In the genomic region with DNA sequence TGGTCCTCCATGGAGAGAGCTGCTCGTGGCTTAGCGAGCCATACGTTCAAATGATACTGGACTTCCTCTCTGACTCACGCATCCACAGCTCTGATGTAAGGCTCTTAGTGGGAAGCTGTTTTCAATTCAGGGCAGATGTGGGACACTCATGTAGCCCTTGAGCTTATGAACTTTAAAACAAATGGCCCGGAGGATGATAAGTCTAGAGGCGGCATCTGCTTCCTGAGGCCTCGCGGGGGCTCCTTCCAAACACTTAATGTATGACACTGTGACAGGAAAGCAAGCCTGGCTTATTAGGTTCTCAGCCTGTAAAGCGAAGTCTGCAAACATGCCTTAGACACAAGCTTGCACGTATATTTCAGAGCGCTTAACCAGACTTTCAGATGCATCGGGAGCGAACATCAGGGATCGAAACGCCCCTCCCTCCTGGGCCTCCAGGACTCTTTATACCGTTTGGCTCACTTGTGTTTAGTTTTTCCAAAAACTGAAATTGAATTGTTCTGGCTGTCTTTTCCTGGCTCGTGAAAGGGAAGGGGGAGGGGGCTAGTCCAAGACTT, we compare ENCODE assay signal across 9 mouse cellular contexts. TPM values are rescaled to one million over a fixed set of nuclear protein-coding genes. Genes with fewer than 3 reads are reported as not detected.
A peak's percentile ranks its signal among the peaks of the same experiment; 100 is the strongest.
DNase-seq lines count a peak whose midpoint lies in the region; ATAC-seq and TF ChIP-seq lines count a peak whose summit lies in the region.
"Had no signal": no experiment of that assay in that cellular context is flagged by ENCODE, and none has a peak within 500 bp of the region (broad histone marks: within the 10 kb centered on the region; RNA-seq: fewer than 3 reads in every experiment).

No protein-coding gene starts in this region.

- TF ChIP-seq POLR2A in embryonic fibroblast, embryonic 13.5 days (IDR thresholded peaks at IDR 0.05; ENCODE audit: low read depth, low read length) = peak; percentile 76

- DNase-seq in kidney, postnatal 0 days (ENCODE audit: low spot score) = peak; percentile 79
- no peak for DNase-seq in kidney, adult 8-10 months
- peak; percentile 49 for DNase-seq in limb, embryonic 10.5 days (ENCODE audit: low spot score)
- no peak for DNase-seq in thymus, postnatal 25 days
- no peak for DNase-seq in MN1 (ENCODE audit: low spot score)
- DNase-seq in cerebellum, adult 18-20 months = no peak

- H3K4me3 ChIP-seq in kidney, postnatal 0 days (replicated peaks; ENCODE audit: low read depth, low read length) = no peak overlapping the region; the same call in 1 of the 2 replicates
- H3K4me3 ChIP-seq in embryonic fibroblast, embryonic 13.5 days (ENCODE audit: insufficient read depth, low read length) = peak overlapping the region; percentile 46; the same call in 1 of the 2 replicates
- H3K4me3 ChIP-seq in limb, embryonic 10.5 days = peak overlapping the region; percentile 14
- no peak overlapping the region for H3K4me3 ChIP-seq in neural tube, embryonic 15.5 days (replicated peaks)

- no peaks in the 10 kb centered on the region for H3K27me3 ChIP-seq in kidney, postnatal 0 days (ENCODE audit: insufficient read depth, low read length)
- no peaks in the 10 kb centered on the region for H3K27me3 ChIP-seq in limb, embryonic 10.5 days (ENCODE audit: low read depth, poor library complexity, severe bottlenecking)
- no peaks in the 10 kb centered on the region for H3K27me3 ChIP-seq in neural tube, embryonic 15.5 days (replicated peaks)

- peak overlapping the region; percentile 76 for H3K27ac ChIP-seq in kidney, postnatal 0 days
- H3K27ac ChIP-seq in embryonic fibroblast, embryonic 13.5 days (ENCODE audit: insufficient read depth, low read length) = peak overlapping the region; percentile 93
- peak overlapping the region; percentile 51 for H3K27ac ChIP-seq in limb, embryonic 10.5 days
- H3K27ac ChIP-seq in neural tube, embryonic 15.5 days (replicated peaks) = no peak overlapping the region

- H3K9ac ChIP-seq in kidney, postnatal 0 days (ENCODE audit: low read depth, low read length) = 0 out of 2 replicates have a peak overlapping the region, but pooled peaks have one; percentile 27
- no peak overlapping the region for H3K9ac ChIP-seq in neural tube, embryonic 15.5 days (replicated peaks)

- no peaks in the 10 kb centered on the region for H3K4me1 ChIP-seq in kidney, postnatal 0 days (replicated peaks; ENCODE audit: insufficient read depth, low read length)
- H3K4me1 ChIP-seq in embryonic fibroblast, embryonic 13.5 days (ENCODE audit: control insufficient read depth, insufficient read depth, low read length) = no peaks in the 10 kb centered on the region
- peaks cover 10% of the 10 kb centered on the region for H3K4me1 ChIP-seq in limb, embryonic 10.5 days
- H3K4me1 ChIP-seq in neural tube, embryonic 15.5 days = peaks cover 7% of the 10 kb centered on the region; the same call in 1 of the 2 replicates

- no peaks in the 10 kb centered on the region for H3K36me3 ChIP-seq in kidney, postnatal 0 days (ENCODE audit: insufficient read depth, low read length)
- H3K36me3 ChIP-seq in limb, embryonic 10.5 days = no peaks in the 10 kb centered on the region
- no peaks in the 10 kb centered on the region for H3K36me3 ChIP-seq in neural tube, embryonic 15.5 days
- H3K36me3 ChIP-seq: G1E had no signal

- no peak for TF ChIP-seq CTCF in kidney, postnatal 0 days (IDR thresholded peaks at IDR 0.05; ENCODE audit: low read depth)
- no peak for TF ChIP-seq CTCF in embryonic fibroblast, embryonic 13.5 days (IDR thresholded peaks at IDR 0.05; ENCODE audit: borderline replicate concordance, insufficient read depth, low read length)

- no peaks in the 10 kb centered on the region for H3K9me3 ChIP-seq in kidney, postnatal 0 days (replicated peaks; ENCODE audit: low read length)
- H3K9me3 ChIP-seq in limb, embryonic 10.5 days (replicated peaks) = no peaks in the 10 kb centered on the region
- H3K9me3 ChIP-seq in neural tube, embryonic 15.5 days (replicated peaks) = no peaks in the 10 kb centered on the region

- H3K4me2 ChIP-seq in kidney, postnatal 0 days (ENCODE audit: low read length) = peak overlapping the region; percentile 47
- H3K4me2 ChIP-seq in neural tube, embryonic 15.5 days = peak overlapping the region; percentile 13; the same call in 1 of the 2 replicates

- ATAC-seq in kidney, postnatal 0 days (replicated peaks; ENCODE audit: low FRiP score, low read depth) = no peak; the same call in 1 of the 2 replicates
- ATAC-seq in neural tube, embryonic 15.5 days (ENCODE audit: low FRiP score) = no peak

- 25% methylated on average over 17 of the region's 17 CpGs for whole genome bisulfite sequencing in kidney, postnatal 0 days
- WGBS in limb, embryonic 10.5 days = 31% methylated on average over 17 of the region's 17 CpGs
- 57% methylated on average over 17 of the region's 17 CpGs for WGBS in neural tube, embryonic 15.5 days

RNA-seq across cellular contexts. Expression of a gene that starts 59.4 kb away (rescaled TPM):
- 5.5 and 5.9 TPM in 2 replicates for polyA plus RNA-seq in kidney, postnatal 0 days (2015; fragmentation: Nextera tagmentation; extraction: Ambion mirVana)
- 62.7 TPM in 2 replicates for polyA plus RNA-seq in embryonic fibroblast, embryonic 13.5 days (2011; ENCODE audit: insufficient read length, low read depth, missing spikeins)
- 4.3 and 4.7 TPM in 2 replicates for polyA plus RNA-seq in limb, embryonic 10.5 days (2016; fragmentation: Nextera tagmentation; extraction: Ambion mirVana)
- 2.5 and 3.7 TPM in 2 replicates for polyA plus RNA-seq in neural tube, embryonic 15.5 days (2015; fragmentation: Nextera tagmentation; extraction: Ambion mirVana)
- polyA plus RNA-seq: G1E had no signal

Comparison
In these comparisons a context has a peak if more than half of its experiments do, and no peak if none do; other contexts are left out.
1. DNase-seq: peak in kidney, postnatal 0 days (single experiment) and limb, embryonic 10.5 days (single experiment); none in kidney, adult 8-10 months (0 of 2), thymus, postnatal 25 days (single experiment), MN1 (single experiment) and cerebellum, adult 18-20 months (0 of 2).
2. H3K4me3 ChIP-seq: peak in embryonic fibroblast, embryonic 13.5 days (single experiment) and limb, embryonic 10.5 days (single experiment); none in kidney, postnatal 0 days (single experiment) and neural tube, embryonic 15.5 days (single experiment).